Mouse (Mus musculus): ENCODE data around the gene Acp4. TPM values are rescaled to one million over a fixed set of nuclear protein-coding genes. Genes with fewer than 3 reads are reported as not detected.
"Not testable (repeated sequence)": the region's sequence is repeated elsewhere in the genome, so short reads cannot be mapped to it uniquely, and the experiment has no call there.

Acp4 gene
- total and polyA plus RNA-seq, 2 experiments from 2014 or later = not detected

GRCm38 (mm10) chr7:44241163-44241562 is 16.0 kb downstream of the Acp4 start:
- H3K4me2 ChIP-seq (ENCODE audit: low read depth, low read length) = no peak overlapping the region
- H3K9me3 ChIP-seq (replicated peaks; ENCODE audit: control insufficient read depth, low read length) = no peaks in the 10 kb centered on the region
- peaks cover 4% of the 10 kb centered on the region; the same call in 1 of the 2 replicates for H3K4me1 ChIP-seq (ENCODE audit: control insufficient read depth, insufficient read depth)
- H3K4me3 ChIP-seq (ENCODE audit: low read depth, low read length) = no peak overlapping the region
- H3K36me3 ChIP-seq (replicated peaks; ENCODE audit: control insufficient read depth, insufficient read depth, low read length) = no peaks in the 10 kb centered on the region
- H3K9ac ChIP-seq (replicated peaks; ENCODE audit: low read depth, low read length) = no peak overlapping the region
- H3K27me3 ChIP-seq (ENCODE audit: control insufficient read depth, insufficient read depth, low read length) = no peaks in the 10 kb centered on the region
- ATAC-seq (ENCODE audit: insufficient read depth, low read depth) (no peak), DNase-seq (ENCODE audit: low spot score) (no peak)
- WGBS = 49% methylated on average over 2 of the region's 2 CpGs
- TF ChIP-seq CTCF (IDR thresholded peaks at IDR 0.05; ENCODE audit: low read depth) (0 out of 2 replicates have a peak, but pooled peaks have one; percentile 12), EP300 (IDR thresholded peaks at IDR 0.05; ENCODE audit: low read depth) (no peak)
- no peak overlapping the region for H3K27ac ChIP-seq (ENCODE audit: low read depth)

GRCm38 (mm10) chr7:44240712-44241111 is 16.5 kb downstream of the Acp4 start:
- Histone ChIP-seq H3K27me3 (ENCODE audit: control insufficient read depth, insufficient read depth, low read length) (no peaks in the 10 kb centered on the region), H3K4me2 (ENCODE audit: low read depth, low read length) (no peak overlapping the region), H3K4me1 (ENCODE audit: control insufficient read depth, insufficient read depth) (peaks cover 2% of the 10 kb centered on the region; the same call in 1 of the 2 replicates), H3K9me3 (replicated peaks; ENCODE audit: control insufficient read depth, low read length) (no peaks in the 10 kb centered on the region), H3K27ac (ENCODE audit: low read depth) (no peak overlapping the region), H3K4me3 (ENCODE audit: low read depth, low read length) (no peak overlapping the region), H3K9ac (replicated peaks; ENCODE audit: low read depth, low read length) (no peak overlapping the region), H3K36me3 (replicated peaks; ENCODE audit: control insufficient read depth, insufficient read depth, low read length) (no peaks in the 10 kb centered on the region)
- DNase-seq (ENCODE audit: low spot score) = no peak
- no peak for ATAC-seq (ENCODE audit: insufficient read depth, low read depth)
- TF ChIP-seq CTCF (IDR thresholded peaks at IDR 0.05; ENCODE audit: low read depth) (no peak), EP300 (IDR thresholded peaks at IDR 0.05; ENCODE audit: low read depth) (no peak)
- 24% methylated on average over 1 of the region's 1 CpGs for WGBS

- ATAC-seq (ENCODE audit: insufficient read depth, low read depth) = no peak
- H3K27ac ChIP-seq (ENCODE audit: low read depth) = no peak overlapping the region
- TF ChIP-seq CTCF (IDR thresholded peaks at IDR 0.05; ENCODE audit: low read depth) (no peak), EP300 (IDR thresholded peaks at IDR 0.05; ENCODE audit: low read depth) (no peak)
Measured at GRCm38 (mm10) chr7:44239913-44240312, 17.3 kb downstream of the Acp4 start.

GRCm38 (mm10) chr7:44235909-44236308 is 21.3 kb downstream of the Acp4 start, which contains the start of gene Gm36864:
Gene Gm36864, plus strand, starts transcription at chr7:44236177.
- Histone ChIP-seq H3K4me2 (ENCODE audit: low read depth, low read length) (no peak within 1 kb of the TSS), H3K36me3 (replicated peaks; ENCODE audit: control insufficient read depth, insufficient read depth, low read length) (no peaks in the 10 kb centered on the region), H3K9ac (replicated peaks; ENCODE audit: low read depth, low read length) (no peak within 1 kb of the TSS), H3K4me3 (ENCODE audit: low read depth, low read length) (no peak within 1 kb of the TSS), H3K9me3 (replicated peaks; ENCODE audit: control insufficient read depth, low read length) (no peaks in the 10 kb centered on the region), H3K27me3 (ENCODE audit: control insufficient read depth, insufficient read depth, low read length) (no peaks in the 10 kb centered on the region), H3K27ac (ENCODE audit: low read depth) (no peak within 1 kb of the TSS), H3K4me1 (ENCODE audit: control insufficient read depth, insufficient read depth) (no peaks in the 10 kb centered on the region)
- DNase-seq (ENCODE audit: low spot score) (no peak), ATAC-seq (ENCODE audit: insufficient read depth, low read depth) (no peak)
- TF ChIP-seq EP300 (IDR thresholded peaks at IDR 0.05; ENCODE audit: low read depth) (no peak), CTCF (IDR thresholded peaks at IDR 0.05; ENCODE audit: low read depth) (no peak)
- 36% methylated on average over 3 of the region's 3 CpGs for WGBS

More at GRCm38 (mm10) chr7:44239913-44240312, 17.3 kb downstream of the Acp4 start:
- Histone ChIP-seq H3K4me2 (ENCODE audit: low read depth, low read length) (no peak overlapping the region), H3K9me3 (replicated peaks; ENCODE audit: control insufficient read depth, low read length) (no peaks in the 10 kb centered on the region), H3K27me3 (ENCODE audit: control insufficient read depth, insufficient read depth, low read length) (no peaks in the 10 kb centered on the region), H3K9ac (replicated peaks; ENCODE audit: low read depth, low read length) (no peak overlapping the region), H3K4me3 (ENCODE audit: low read depth, low read length) (no peak overlapping the region), H3K36me3 (replicated peaks; ENCODE audit: control insufficient read depth, insufficient read depth, low read length) (no peaks in the 10 kb centered on the region), H3K4me1 (ENCODE audit: control insufficient read depth, insufficient read depth) (no peaks in the 10 kb centered on the region)
- 36% methylated on average over 2 of the region's 2 CpGs for WGBS
- no peak for DNase-seq (ENCODE audit: low spot score)

GRCm38 (mm10) chr7:44225076-44225475 is 32.1 kb downstream of the Acp4 start, which contains the start of gene Klk1:
Gene Klk1, plus strand, starts transcription at chr7:44225360.
- H3K4me2 ChIP-seq (ENCODE audit: low read depth, low read length) = no peak within 1 kb of the TSS
- WGBS = 50% methylated on average over 1 of the region's 1 CpGs
- no peaks in the 10 kb centered on the region for H3K36me3 ChIP-seq (replicated peaks; ENCODE audit: control insufficient read depth, insufficient read depth, low read length)
- ATAC-seq (ENCODE audit: insufficient read depth, low read depth) (no peak), DNase-seq (ENCODE audit: low spot score) (no peak)
- no peak within 1 kb of the TSS for H3K27ac ChIP-seq (ENCODE audit: low read depth)
- no peak within 1 kb of the TSS for H3K4me3 ChIP-seq (ENCODE audit: low read depth, low read length)
- H3K9me3 ChIP-seq (replicated peaks; ENCODE audit: control insufficient read depth, low read length) = no peaks in the 10 kb centered on the region
- H3K27me3 ChIP-seq (ENCODE audit: control insufficient read depth, insufficient read depth, low read length) = no peaks in the 10 kb centered on the region
- TF ChIP-seq EP300 (IDR thresholded peaks at IDR 0.05; ENCODE audit: low read depth) (no peak), CTCF (IDR thresholded peaks at IDR 0.05; ENCODE audit: low read depth) (no peak)
- H3K9ac ChIP-seq (replicated peaks; ENCODE audit: low read depth, low read length) = no peak within 1 kb of the TSS
- H3K4me1 ChIP-seq (ENCODE audit: control insufficient read depth, insufficient read depth) = no peaks in the 10 kb centered on the region

GRCm38 (mm10) chr7:44222335-44222734 is 34.8 kb downstream of the Acp4 start:
- H3K9ac ChIP-seq (replicated peaks; ENCODE audit: low read depth, low read length); H3K4me1 ChIP-seq (ENCODE audit: control insufficient read depth, insufficient read depth); H3K36me3 ChIP-seq (replicated peaks; ENCODE audit: control insufficient read depth, insufficient read depth, low read length); H3K4me3 ChIP-seq (ENCODE audit: low read depth, low read length); DNase-seq (ENCODE audit: low spot score); H3K27ac ChIP-seq (ENCODE audit: low read depth); ATAC-seq (ENCODE audit: insufficient read depth, low read depth); H3K27me3 ChIP-seq (ENCODE audit: control insufficient read depth, insufficient read depth, low read length); H3K9me3 ChIP-seq (replicated peaks; ENCODE audit: control insufficient read depth, low read length); H3K4me2 ChIP-seq (ENCODE audit: low read depth, low read length): not testable (repeated sequence)
- 41% methylated on average over 6 of the region's 6 CpGs for WGBS

GRCm38 (mm10) chr7:44221601-44222000 is 35.6 kb downstream of the Acp4 start:
- not testable (repeated sequence) for DNase-seq (ENCODE audit: low spot score); H3K4me2 ChIP-seq (ENCODE audit: low read depth, low read length); H3K4me1 ChIP-seq (ENCODE audit: control insufficient read depth, insufficient read depth); H3K27me3 ChIP-seq (ENCODE audit: control insufficient read depth, insufficient read depth, low read length); H3K27ac ChIP-seq (ENCODE audit: low read depth); H3K9ac ChIP-seq (replicated peaks; ENCODE audit: low read depth, low read length); H3K9me3 ChIP-seq (replicated peaks; ENCODE audit: control insufficient read depth, low read length); ATAC-seq (ENCODE audit: insufficient read depth, low read depth); H3K4me3 ChIP-seq (ENCODE audit: low read depth, low read length); H3K36me3 ChIP-seq (replicated peaks; ENCODE audit: control insufficient read depth, insufficient read depth, low read length)
- 53% methylated on average over 8 of the region's 10 CpGs for WGBS
